Mouse (Mus musculus) testis, adult 2 months (tissue): ENCODE data around the gene Dlg4. TPM values are rescaled to one million over a fixed set of nuclear protein-coding genes. Genes with fewer than 3 reads are reported as not detected.

Experiments
- H3K27ac ChIP-seq: fragments of 200-500 bp; 2 replicates; pipeline ENCODE4 v1.5.1; 2012; ENCODE audit warnings: low read depth, low read length; ENCODE audit not compliant: control insufficient read depth, insufficient read depth
- H3K27me3 ChIP-seq: fragments of 200-500 bp; 2 replicates; pipeline ENCODE4 v1.6.1; 2012; ENCODE audit warnings: mild to moderate bottlenecking, low read length, moderate library complexity; ENCODE audit not compliant: control insufficient read depth, insufficient read depth
- H3K36me3 ChIP-seq: fragments of 200-500 bp; 2 replicates; pipeline ENCODE4 v1.6.1; 2012; ENCODE audit warnings: mild to moderate bottlenecking, low read length; ENCODE audit not compliant: control insufficient read depth, insufficient read depth
- H3K4me1 ChIP-seq: fragments of 200-500 bp; 2 replicates; pipeline ENCODE4 v1.6.1; 2012; ENCODE audit warnings: low read length; ENCODE audit not compliant: control insufficient read depth, insufficient read depth
- H3K4me3 ChIP-seq: fragments of 200-500 bp; 2 replicates; pipeline ENCODE4 v1.5.1; 2012; ENCODE audit warnings: low read depth, mild to moderate bottlenecking, low read length, moderate library complexity, mixed read lengths; ENCODE audit not compliant: control insufficient read depth
- CTCF ChIP-seq: fragments of 200-500 bp; IDR thresholded peaks from 2 replicates; pipeline ENCODE4 v1.5.1; 2012; ENCODE audit warnings: low read depth, mild to moderate bottlenecking, inconsistent platforms, low read length, moderate library complexity; ENCODE audit not compliant: control insufficient read depth, insufficient read depth, insufficient replicate concordance
- POLR2A ChIP-seq: fragments of 200-500 bp; IDR thresholded peaks from 2 replicates; pipeline ENCODE4 v1.6.1; 2012; ENCODE audit warnings: low read depth, mild to moderate bottlenecking, inconsistent platforms, low read length, moderate library complexity; ENCODE audit not compliant: control insufficient read depth
- polyA plus RNA-seq: library from polyadenylated mRNA; depleted of rRNA; stranded (reverse); fragments of >200 nt; gene quantifications from 2 replicates; pipeline ENCODE4 v1.2.3, GENCODE M21; 2012

The Dlg4 gene
- polyA plus RNA-seq, 1 experiment: 5.6 TPM

- TF ChIP-seq POLR2A (no peak), CTCF (no peak)
- Histone ChIP-seq H3K4me1 (peaks cover 23% of the 10 kb centered on the region), H3K36me3 (peaks cover 5% of the 10 kb centered on the region), H3K27ac (peak overlapping the region; percentile 97), H3K4me3 (peak overlapping the region; percentile 98), H3K27me3 (no peaks in the 10 kb centered on the region)
Observed at GRCm38 (mm10) chr11:69996161-69997061, 20.3 kb upstream of the Dlg4 start.

- peak overlapping the region; percentile 98 for H3K4me3 ChIP-seq
- H3K27ac ChIP-seq: peak overlapping the region; percentile 92
- peaks cover 23% of the 10 kb centered on the region for H3K4me1 ChIP-seq
- no peaks in the 10 kb centered on the region for H3K27me3 ChIP-seq
- H3K36me3 ChIP-seq: peaks cover 5% of the 10 kb centered on the region
- TF ChIP-seq CTCF: no peak
- TF ChIP-seq POLR2A: peak; percentile 62
Observed at GRCm38 (mm10) chr11:69997070-69997509, 19.7 kb upstream of the Dlg4 start.

- no peaks in the 10 kb centered on the region for H3K27me3 ChIP-seq
- H3K4me1 ChIP-seq: peaks cover 20% of the 10 kb centered on the region
- H3K4me3 ChIP-seq: peak overlapping the region; percentile 82
- H3K27ac ChIP-seq: peak overlapping the region; percentile 86
- TF ChIP-seq CTCF (no peak), POLR2A (no peak)
- H3K36me3 ChIP-seq: peaks cover 3% of the 10 kb centered on the region
Observed at GRCm38 (mm10) chr11:69998567-69999491, 17.9 kb upstream of the Dlg4 start.

- no peaks in the 10 kb centered on the region for H3K27me3 ChIP-seq
- peak overlapping the region; percentile 86 for H3K27ac ChIP-seq
- H3K4me1 ChIP-seq: peaks cover 20% of the 10 kb centered on the region
- H3K36me3 ChIP-seq: peaks cover 3% of the 10 kb centered on the region
- peak overlapping the region; percentile 80 for H3K4me3 ChIP-seq
- TF ChIP-seq POLR2A: no peak
- TF ChIP-seq CTCF: no peak
Observed at GRCm38 (mm10) chr11:69999666-70000065, 17.1 kb upstream of the Dlg4 start.

GRCm38 (mm10) chr11:70000396-70000898 lies 16.3 kb upstream of the Dlg4 start, which contains the start of gene Dvl2:
Gene Dvl2, plus strand, starts transcription at chr11:70000595.
- H3K36me3 ChIP-seq: peaks cover 3% of the 10 kb centered on the region
- H3K27ac ChIP-seq: peak within 1 kb of the TSS; percentile 88
- peaks cover 20% of the 10 kb centered on the region for H3K4me1 ChIP-seq
- peak within 1 kb of the TSS; percentile 82 for H3K4me3 ChIP-seq
- TF ChIP-seq POLR2A: peak; percentile 87
- TF ChIP-seq CTCF: peak; percentile 13; the same call in 1 of the 2 replicates
- H3K27me3 ChIP-seq: no peaks in the 10 kb centered on the region

GRCm38 (mm10) chr11:70001159-70001558 lies 15.6 kb upstream of the Dlg4 start:
- H3K4me1 ChIP-seq: peaks cover 20% of the 10 kb centered on the region
- peak overlapping the region; percentile 80 for H3K4me3 ChIP-seq
- TF ChIP-seq CTCF (no peak), POLR2A (no peak)
- peaks cover 3% of the 10 kb centered on the region for H3K36me3 ChIP-seq
- H3K27ac ChIP-seq: peak overlapping the region; percentile 88
- H3K27me3 ChIP-seq: no peaks in the 10 kb centered on the region

GRCm38 (mm10) chr11:70001865-70002264 lies 14.9 kb upstream of the Dlg4 start:
- peaks cover 3% of the 10 kb centered on the region for H3K36me3 ChIP-seq
- H3K27me3 ChIP-seq: no peaks in the 10 kb centered on the region
- no peak overlapping the region for H3K27ac ChIP-seq
- no peak for TF ChIP-seq CTCF
- H3K4me3 ChIP-seq: no peak overlapping the region
- peaks cover 20% of the 10 kb centered on the region for H3K4me1 ChIP-seq
